Mouse (Mus musculus) testis, adult 2 months (tissue): Measurements from ENCODE around the gene Fasn.

Experiments used
- CTCF ChIP-seq: fragments of 200-500 bp; IDR thresholded peaks from 2 replicates; pipeline ENCODE4 v1.5.1; 2012; ENCODE audit warnings: low read depth, mild to moderate bottlenecking, inconsistent platforms, low read length, moderate library complexity; ENCODE audit not compliant: control insufficient read depth, insufficient read depth, insufficient replicate concordance
- POLR2A ChIP-seq: fragments of 200-500 bp; IDR thresholded peaks from 2 replicates; pipeline ENCODE4 v1.6.1; 2012; ENCODE audit warnings: low read depth, mild to moderate bottlenecking, inconsistent platforms, low read length, moderate library complexity; ENCODE audit not compliant: control insufficient read depth

DNA sequence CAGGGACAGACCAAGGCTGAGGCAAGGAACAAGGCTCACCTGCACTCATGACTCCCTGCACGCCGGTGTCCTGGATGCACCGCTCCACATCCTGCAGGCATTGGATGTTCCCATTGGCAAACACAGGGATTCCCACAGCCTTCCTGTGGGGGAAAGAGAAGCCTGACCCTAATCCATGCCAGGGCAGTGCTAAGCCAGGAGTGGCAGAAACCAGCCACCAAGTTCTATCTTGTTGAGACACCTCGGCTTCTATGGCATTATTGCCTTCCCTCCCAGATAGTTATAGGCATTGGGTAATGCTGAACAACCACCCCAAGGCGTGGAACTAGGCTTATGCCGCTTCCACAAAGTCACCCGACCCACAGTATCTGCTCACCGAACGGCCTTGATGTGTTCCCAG is 31.7 kb downstream of the Fasn start:
- TF ChIP-seq CTCF (no peak), POLR2A (no peak)
